Mouse (Mus musculus) heart, postnatal 0 days (tissue): Measurements from ENCODE around the gene Fam98c.

Source experiments
- CTCF ChIP-seq: IDR thresholded peaks from 2 replicates; pipeline ENCODE4 v1.5.1; 2016; ENCODE audit warnings: antibody characterized with exemption, control low read depth, low read depth
- EP300 ChIP-seq: IDR thresholded peaks from 2 replicates; pipeline ENCODE4 v1.6.1; 2016; ENCODE audit warnings: antibody characterized with exemption, low read depth

- TF ChIP-seq CTCF (no peak), EP300 (no peak)
Measured at GRCm38 (mm10) chr7:29169231-29170065, 13.4 kb upstream of the Fam98c start.
